Mouse (Mus musculus): ENCODE results near the gene Cadm2.

Gene Cadm2

DNA sequence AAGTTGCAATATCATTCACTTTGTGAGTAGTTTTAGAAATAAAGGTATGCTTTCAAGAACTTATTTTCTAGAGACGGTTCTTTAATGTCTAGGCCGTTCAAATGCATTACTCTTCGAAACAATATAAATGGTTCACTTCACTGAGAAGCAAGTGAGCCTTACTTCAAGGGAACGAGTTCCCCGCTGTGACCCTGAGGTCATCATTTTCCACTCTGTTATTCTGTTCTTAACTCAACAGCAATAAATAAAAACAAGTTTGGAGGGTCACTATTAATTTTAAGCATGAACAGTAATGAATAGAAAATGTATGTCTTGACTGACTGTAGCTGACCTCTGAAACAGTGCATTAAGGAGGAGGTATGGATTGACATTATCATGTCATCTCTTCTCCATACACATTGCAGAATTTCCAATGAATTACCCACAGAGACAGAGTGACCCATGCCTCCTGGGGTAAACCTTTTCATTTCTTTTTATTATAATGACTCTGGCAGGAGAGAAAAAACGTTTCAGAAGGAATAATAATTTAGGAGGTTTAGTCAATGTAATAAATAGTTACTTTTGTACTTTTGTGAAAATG lies 458.4 kb downstream of the Cadm2 start:
- no peak for DNase-seq (ENCODE audit: low spot score in 2 of 2)

DNA sequence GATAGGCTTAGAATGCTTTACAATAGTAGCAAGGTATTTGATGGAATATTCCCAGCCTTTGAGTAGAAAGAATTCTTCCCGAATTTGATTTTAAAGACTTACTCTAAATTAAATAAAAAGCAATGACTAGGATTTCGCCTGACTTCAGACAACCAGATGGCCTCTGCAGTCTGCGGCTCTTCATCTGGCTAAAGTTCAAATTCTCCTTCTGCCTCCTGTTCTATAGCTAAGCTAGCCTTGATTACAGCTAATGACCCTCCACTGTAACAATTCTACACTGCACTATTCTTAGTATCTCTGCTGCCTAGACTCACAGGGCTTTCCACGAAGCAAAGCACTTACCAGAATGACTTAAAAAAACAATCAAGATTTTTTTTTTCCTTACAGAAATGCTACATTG lies 495.9 kb downstream of the Cadm2 start:
- no peak for DNase-seq (ENCODE audit: low spot score in 2 of 2)

DNA sequence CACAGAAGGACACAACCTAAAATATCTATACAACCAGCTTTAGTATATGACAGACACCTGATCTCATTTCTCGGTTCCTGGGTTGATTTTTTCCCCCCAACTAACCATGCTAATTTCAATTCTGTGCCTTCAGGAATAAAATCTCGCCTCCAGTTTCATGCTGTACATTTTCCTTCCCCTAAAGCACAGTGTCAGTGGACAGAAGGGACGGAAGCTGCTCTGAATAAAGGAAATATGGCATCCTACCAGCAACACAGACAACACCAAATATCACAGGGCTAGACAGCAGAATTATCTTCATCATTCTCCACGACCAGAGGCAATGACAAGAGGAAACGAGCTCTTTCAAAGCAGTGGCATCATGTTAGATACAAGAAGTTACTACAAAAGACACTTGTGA lies 498.2 kb downstream of the Cadm2 start:
- DNase-seq (ENCODE audit: low spot score in 2 of 2), result no peak

GRCm38 (mm10) chr16:67121781-67122180 lies 498.9 kb downstream of the Cadm2 start:
- no peak for DNase-seq (ENCODE audit: low spot score in 2 of 2)

GRCm38 (mm10) chr16:67106478-67107061 lies 514.1 kb downstream of the Cadm2 start:
- no peak for DNase-seq (ENCODE audit: low spot score in 2 of 2)

- peak; percentile 24 to 47 for DNase-seq (ENCODE audit: low spot score in 2 of 2)
These were observed 524.0 kb downstream of the Cadm2 start for GRCm38 (mm10) chr16:67096706-67097105.

DNA sequence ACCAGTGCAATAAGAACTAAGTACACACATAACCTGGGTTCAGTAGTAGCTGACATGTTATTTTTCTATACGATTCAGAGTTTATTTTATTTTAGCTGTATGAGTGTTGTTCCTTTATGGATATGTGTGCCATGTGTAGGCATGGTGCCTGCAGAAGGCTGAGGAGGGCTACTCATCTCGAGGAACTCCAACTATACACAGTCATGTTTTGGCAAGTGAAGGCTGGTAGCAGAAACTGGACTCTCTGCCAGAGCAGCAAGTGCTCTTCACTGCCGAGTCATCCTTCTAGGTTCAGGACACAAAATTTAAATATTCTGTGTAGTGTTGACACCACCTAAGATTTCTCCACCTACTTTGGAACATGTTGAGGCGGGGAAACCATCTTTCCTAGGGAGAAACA lies 524.8 kb downstream of the Cadm2 start:
- no peak for DNase-seq (ENCODE audit: low spot score in 2 of 2)

DNA sequence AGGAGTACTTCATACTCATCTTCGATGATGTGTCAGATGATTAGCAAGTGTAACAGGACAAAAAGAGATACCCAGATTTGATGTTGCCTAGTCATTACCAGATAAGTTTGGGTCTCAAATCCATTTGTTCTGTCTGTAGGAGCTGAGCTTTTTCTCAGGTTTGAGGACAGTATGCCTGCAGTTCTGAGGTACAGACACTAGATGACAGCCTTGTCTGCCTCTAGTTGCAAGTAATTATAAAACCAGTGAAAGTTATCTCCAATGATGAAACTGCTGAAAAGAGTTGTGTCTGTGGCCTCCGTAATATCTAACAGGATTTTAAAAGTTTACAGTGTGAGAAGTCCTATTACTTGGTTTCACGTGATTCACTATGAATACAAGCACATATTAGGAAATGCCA lies 531.0 kb downstream of the Cadm2 start:
- DNase-seq (ENCODE audit: low spot score in 2 of 2), result peak; percentile 34 to 72

DNA sequence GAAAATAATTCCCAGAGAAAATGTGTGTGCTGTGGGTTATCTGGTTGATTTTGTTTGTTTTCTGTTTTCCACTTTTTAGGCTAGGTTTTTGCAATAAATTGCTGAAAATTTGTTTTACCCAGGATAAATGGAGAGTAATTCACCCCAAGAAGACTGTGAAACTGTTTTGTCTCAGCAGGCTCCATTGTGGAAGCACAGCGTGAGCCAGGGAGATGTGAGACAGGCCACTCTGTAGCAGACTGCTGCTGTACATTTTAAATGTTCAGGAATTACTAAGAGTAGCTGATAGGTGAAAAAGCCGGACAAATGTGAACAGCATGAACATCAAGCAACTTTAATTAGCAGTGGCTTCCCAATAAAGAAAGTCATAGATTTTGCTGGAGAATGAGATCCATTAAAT lies 541.4 kb downstream of the Cadm2 start:
- DNase-seq (ENCODE audit: low spot score in 2 of 2), result no peak

- DNase-seq (ENCODE audit: low spot score in 2 of 2), result no peak
These were observed 544.4 kb downstream of the Cadm2 start for GRCm38 (mm10) chr16:67076169-67076895.

DNA sequence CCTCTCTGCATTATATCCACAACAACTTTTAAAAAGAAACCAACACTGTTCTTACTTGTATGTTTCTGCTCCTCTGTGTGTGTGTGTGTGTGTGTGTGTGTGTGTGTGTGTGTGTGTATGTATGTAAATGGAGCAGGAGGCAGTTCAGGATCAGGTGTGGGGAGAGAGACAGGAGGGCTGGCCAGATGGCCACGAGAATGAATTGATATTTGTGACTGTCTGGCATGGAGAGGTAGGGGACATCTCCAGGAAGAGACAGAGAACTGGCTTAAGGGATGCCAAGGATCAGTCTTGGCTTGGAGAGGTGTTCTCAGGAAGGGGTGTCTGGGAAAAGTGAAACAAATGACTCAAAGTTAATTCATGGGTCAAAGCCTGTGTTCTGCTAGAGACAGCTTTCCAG lies 552.2 kb downstream of the Cadm2 start:
- no peak for DNase-seq (ENCODE audit: low spot score in 2 of 2)

GRCm38 (mm10) chr16:67030918-67031317 lies 589.8 kb downstream of the Cadm2 start:
- DNase-seq (ENCODE audit: low spot score in 2 of 2), result no peak

GRCm38 (mm10) chr16:67019856-67020255 lies 600.9 kb downstream of the Cadm2 start:
- DNase-seq (ENCODE audit: low spot score in 2 of 2), result no peak

GRCm38 (mm10) chr16:67017710-67018109 lies 603.0 kb downstream of the Cadm2 start:
- DNase-seq (ENCODE audit: low spot score in 2 of 2), result no peak

DNA sequence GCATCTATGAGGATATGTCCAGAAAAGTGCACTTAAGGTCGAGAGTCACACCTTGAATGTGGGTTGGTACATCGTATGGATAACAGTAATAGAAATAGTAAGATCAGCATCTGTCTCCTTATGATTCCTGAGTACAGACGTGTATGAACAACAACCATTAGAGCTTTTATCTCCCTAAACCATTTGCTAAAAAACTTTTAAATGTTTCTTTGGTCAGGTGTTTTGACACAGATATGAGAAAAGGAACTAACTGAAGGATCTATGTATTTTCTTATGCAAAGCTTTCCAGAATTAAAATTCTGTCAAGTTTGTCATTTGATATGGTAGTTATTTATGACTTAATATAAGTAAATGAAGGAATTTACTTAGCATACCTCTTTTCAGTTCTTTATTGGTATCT lies 617.5 kb downstream of the Cadm2 start:
- DNase-seq (ENCODE audit: low spot score in 2 of 2), result no peak

DNA sequence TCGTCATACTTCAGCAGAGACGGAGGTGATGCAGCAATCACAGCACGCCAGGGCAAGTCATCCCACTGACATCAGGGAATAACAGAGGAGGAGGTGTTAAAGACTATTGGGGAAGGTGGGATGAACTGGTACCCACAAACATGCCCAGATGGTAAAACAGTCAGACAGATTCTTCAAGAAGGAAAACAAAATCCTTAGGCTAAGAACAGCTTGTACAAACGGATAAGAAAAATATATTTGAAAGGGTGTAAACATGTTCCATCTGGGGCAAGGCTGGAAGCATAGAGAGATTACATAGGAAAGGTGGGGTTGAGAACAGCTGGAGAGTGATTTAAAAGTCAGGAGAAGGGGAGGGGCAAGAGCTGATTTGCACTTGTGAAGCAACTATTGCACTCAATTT lies 619.0 kb downstream of the Cadm2 start:
- peak; percentile 33 to 68 for DNase-seq (ENCODE audit: low spot score in 2 of 2)

DNA sequence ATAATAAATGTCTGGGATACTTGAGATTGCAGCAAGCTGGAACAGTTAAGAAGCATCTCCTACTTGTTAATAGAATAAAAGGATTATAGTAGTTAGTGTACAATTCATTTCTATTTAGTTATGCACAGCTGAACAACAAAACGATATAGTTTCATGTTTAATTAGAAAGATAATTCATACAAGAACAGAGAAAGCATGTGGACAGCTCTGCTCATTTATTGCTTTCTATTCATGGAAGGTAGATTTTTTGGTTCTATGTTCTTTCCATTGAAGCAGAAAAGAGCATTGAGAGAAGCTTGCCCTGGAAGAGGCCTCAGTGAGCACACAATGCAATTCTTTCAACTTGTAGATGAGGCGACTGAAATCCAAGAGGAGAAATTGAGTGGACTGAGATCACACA lies 623.2 kb downstream of the Cadm2 start:
- DNase-seq (ENCODE audit: low spot score in 2 of 2), result no peak

DNA sequence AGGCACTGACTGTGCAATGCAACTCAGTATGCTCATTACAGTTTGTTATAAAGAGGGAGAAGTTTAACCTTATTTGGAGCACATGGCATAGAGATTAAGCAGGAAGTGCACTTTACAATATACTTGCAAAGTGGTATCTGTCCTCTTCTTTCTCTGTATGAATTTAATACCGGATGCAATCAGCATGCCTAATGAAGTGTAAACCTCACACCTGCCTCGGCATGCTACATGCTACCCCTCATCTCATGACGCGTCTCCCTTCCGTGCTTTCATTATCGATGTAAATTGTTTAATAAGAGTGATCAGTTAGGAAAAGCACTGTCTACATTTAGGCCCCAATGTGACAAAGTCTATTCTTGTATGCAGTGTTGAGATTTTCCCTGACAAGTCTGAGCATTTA lies 633.0 kb downstream of the Cadm2 start:
- DNase-seq (ENCODE audit: low spot score in 2 of 2), result no peak

GRCm38 (mm10) chr16:66986879-66987278 lies 633.8 kb downstream of the Cadm2 start:
- DNase-seq (ENCODE audit: low spot score in 2 of 2), result peak in 1 of 2 experiments; percentile 27

DNA sequence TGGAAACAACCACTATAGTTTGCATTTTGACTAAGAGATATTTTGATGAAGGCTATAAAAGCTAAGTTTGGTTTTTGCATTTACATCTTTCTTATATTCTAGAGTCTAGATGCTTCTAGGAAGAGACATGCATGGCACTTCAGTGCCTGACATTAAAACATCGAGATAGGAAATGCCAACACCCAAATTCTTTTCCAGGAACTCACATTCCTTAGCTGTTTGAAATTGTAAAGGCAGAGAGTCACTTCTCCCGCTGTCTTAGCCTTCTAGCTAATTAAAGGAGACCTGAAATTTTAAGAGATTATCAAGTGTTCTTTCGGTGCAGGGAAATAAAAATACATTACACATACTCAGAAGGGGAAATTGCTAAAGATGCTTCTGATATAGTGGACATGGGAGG lies 649.8 kb downstream of the Cadm2 start:
- DNase-seq (ENCODE audit: low spot score in 2 of 2), result no peak

DNA sequence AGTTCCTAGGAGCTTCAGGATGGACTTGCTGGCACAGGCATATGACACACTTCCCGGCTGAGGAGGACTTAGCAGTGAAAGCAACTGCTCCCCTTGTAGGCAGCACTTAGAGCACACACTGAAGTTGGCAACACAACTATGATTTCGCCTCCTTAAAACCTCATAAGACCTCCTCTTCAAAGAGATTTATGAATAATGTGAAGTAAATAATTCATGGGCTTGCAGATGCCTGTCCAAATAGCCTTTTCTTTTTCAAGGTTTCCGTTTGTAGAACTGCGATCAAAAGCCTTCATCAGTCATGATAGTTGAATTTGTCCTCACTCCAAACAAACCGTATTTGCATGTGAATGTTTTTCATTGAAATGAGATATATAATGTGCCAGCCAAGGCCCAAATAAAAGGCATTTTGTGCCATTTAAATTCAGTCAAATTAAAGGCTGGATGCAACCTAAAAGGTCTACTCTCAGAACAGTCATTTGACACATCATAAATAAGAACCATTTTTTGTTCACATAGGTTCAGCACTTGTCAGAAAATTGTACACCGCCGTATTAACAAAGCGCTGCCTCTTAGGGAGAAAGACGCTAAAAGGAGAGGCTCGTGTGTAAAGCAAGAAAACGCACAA lies 651.1 kb downstream of the Cadm2 start:
- no peak for DNase-seq (ENCODE audit: low spot score in 2 of 2)

DNA sequence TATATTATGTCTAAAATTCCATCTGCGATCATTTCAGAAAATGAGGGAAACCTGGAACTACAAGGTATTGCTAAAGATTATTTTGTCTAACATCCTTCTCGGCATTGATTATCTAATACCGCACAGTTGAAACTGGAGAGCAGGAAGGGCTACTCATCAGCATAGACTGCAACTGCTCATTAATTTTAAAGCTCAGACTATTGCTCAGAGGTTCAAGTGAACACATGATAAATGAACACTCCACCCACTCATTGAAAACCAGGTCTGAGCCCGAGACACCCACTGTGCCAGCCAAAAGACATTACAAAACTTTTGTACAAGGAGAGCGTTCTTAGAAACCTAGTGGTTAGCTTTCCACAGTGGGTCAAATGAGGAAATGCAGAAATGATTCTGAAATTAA lies 652.4 kb downstream of the Cadm2 start:
- DNase-seq (ENCODE audit: low spot score in 2 of 2), result no peak

GRCm38 (mm10) chr16:66967686-66968085 lies 653.0 kb downstream of the Cadm2 start:
- DNase-seq (ENCODE audit: low spot score in 2 of 2), result no peak

All from frontal cortex, postnatal 36 days (tissue).